Mouse (Mus musculus): ENCODE results near the gene Aldh4a1.

Gene Aldh4a1

DNA sequence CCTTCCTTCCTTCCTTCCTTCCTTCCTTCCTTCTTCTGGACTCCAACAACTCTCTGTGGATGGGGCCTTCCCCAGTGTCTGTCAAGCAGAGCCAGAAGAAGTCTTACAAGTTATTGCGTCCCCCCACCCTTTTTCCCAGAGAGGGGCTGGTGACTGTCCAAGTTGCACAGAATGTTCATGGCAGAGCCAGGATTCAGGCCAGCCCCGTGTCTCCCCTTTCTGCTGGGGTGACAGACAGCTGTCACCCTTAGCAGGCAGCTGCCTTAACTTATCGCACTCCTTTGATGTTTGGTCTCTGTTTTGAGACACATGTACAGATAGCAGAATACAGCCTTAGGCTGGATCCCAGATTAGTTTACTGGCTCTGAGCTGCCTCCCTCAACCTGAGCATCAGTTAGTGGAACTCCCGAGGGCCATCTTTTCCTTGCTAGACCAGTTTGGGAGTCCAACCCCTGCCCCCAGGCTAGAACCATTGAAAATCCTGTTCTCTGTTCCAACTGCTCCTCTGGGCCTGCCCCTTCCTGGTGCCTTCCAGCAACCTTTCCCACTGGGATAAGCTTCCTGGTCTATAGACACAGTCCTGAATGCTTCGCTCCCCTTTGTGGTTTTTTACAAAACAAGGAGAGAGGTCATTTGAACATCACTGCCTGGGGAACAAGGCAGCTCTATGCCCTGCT lies 33.2 kb upstream of the Aldh4a1 start:
- DNase-seq (ENCODE audit: low spot score in 2 of 2), result no peak

DNA sequence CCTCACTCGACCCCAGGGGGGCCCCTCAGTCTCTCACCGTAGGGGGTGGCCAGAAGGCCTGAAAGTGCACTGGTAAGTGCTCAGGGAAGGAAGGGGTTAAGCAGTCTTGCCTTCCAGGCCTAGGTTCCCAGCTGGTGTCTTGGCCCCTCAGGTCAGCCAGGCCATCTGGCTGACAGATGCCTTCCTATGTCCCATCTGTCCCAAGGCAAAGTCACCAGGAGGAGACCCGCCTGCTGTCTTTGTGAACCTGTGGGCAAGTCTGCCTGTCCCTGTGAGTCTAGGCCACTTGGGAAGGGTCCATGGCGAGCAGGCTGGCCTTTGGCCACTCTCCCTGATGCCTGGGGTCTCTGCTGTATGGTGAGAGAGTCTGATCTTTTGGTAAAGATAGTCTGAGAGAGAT lies 32.2 kb upstream of the Aldh4a1 start:
- no peak for DNase-seq (ENCODE audit: low spot score in 2 of 2)

DNA sequence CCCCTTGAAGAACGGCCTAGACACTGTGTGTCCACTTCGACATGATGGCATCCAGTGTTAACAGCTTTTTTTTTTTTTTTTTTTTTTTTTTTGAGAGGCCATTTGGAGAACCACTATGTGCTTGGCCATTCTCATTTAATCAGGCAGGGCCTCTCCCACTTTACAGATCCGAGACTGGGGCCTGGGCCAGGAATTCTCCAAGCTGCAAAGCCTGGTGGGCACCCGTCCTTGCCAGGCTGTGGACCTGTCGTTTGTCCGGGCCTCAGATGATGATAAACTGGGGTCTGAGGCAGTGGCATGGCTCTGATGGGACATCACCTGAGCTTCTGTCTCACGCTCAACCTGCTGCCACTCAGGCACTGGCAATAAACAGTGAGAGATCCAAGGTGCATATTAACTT lies 29.8 kb upstream of the Aldh4a1 start:
- DNase-seq (ENCODE audit: low spot score in 2 of 2), result no peak

DNA sequence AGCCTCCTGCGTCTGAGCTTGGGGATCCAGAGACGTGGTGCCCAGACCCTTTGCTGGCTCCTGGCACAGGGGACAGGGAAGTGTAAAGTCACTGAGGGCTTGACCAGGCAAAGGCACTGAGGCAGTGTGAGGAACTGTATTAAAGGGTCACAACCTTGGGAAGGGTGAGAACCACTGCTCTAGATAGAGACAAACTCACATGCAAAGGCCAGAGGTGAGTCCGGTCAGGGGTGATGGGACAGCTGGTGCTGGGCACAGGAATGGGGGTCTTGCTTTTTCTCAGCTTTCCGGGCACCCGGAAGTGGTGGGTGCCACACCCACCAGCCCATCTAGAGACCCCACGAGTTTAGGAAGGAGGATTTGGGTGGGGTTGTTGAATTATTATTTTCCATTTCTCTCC lies 29.3 kb upstream of the Aldh4a1 start:
- no peak for DNase-seq (ENCODE audit: low spot score in 2 of 2)

DNA sequence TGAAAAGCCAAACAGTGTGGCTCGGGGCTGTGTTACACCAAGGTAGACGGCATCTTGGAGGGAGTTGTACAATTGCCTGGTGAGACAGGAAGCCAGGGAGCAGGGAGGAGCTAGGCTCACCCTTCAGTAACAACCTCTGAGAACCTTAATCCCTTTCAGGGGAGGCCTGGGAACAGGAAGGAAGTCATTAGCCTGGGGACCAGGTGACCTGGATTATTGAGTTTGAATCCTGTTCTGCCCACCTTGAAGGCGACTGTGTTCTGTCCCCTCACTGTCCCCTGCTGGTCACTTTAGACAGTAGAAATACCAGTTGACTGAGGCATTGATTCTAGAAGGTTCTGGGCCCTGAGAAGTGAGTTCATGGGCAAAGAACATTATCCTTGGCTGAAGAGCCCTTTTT lies 28.6 kb upstream of the Aldh4a1 start:
- DNase-seq (ENCODE audit: low spot score in 2 of 2), result no peak

DNA sequence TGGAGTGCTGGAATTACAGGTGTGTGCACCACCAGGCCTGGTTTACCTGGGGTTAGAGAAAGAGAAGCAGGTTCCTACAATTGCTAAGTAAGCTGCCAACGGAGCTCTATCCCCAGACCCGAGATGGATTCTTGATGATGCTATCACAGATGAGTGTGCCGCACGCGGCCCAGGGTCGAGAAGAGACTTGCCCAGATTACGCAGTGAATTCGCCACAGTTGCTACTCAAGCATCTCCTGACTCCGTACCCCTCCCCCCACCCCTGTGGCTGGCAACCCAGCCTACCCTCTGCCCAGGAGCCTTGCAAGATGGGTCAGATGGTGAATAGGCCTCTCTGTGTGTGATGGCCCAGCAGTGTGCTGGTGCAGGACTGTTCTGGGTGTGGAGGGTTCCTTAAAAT lies 26.0 kb upstream of the Aldh4a1 start:
- no peak for DNase-seq (ENCODE audit: low spot score in 2 of 2)

DNA sequence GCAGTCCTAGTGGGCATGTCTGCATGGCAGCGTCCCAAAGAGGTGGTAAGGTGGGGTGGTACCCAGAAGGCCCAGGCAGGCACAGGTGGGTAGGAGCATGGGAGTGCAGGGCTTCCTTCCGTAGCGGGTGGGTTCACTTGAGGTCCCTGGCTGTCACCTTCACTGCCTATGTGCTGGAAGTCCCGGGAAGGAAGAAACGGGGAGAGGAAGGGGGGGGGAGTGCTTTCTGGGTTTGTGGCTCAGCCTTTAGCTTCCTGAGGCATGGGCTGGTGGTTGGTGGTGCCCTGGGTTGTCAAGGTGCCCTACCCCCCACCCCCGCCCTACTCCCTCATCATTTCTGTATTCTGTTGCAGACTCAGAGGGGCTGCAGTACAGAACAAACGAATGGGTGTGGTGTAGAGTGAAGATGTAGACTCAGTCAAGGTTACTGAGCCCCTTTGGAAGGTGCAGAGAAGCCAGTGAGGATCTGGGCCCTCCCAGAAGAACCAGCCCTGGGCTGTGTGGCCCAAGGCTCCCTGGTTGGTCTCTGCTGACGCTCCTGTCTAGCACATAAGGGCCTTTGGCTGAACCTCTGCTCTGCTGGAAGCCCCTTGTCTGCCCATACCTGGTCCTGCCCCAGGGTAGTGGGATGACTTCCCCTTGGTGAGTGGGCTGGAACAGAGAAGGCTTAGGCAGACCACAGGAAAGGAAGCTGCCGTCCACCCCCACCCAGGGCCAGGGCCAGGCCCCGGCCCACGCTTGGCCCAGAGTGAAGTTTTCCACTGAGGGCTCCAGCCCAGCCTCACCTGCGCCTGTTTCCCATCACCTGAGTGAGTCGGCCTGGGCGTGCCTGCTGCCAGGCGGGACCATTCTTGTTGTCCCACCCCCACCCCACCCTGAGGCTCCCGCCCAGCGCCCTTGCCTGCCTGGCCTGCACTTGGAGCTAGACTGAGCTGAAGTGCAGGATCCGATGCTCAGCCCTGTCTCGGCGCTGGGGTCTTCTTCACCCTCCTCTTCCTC lies 25.1 kb upstream of the Aldh4a1 start:
- no peak for DNase-seq (ENCODE audit: low spot score in 2 of 2)

DNA sequence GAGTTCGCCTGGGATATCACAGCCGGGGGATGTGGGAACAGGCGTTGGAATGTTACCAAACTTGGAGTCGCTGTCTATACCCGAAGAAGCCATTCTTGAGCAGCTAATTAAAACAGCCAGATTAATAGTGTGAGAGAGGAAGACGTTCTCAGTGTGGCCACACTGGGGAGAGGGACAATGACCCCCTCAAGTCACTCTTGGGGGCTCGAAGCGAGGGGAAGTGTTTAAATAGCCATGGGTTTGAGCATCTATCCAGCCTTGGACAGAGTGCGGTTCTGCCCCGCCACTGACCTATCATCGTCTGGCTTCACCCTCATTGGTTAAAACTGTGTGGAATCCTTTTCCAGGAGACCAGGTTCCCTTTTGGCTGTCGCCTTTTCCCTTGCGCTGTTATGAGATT lies 24.3 kb upstream of the Aldh4a1 start:
- DNase-seq (ENCODE audit: low spot score in 2 of 2), result no peak

DNA sequence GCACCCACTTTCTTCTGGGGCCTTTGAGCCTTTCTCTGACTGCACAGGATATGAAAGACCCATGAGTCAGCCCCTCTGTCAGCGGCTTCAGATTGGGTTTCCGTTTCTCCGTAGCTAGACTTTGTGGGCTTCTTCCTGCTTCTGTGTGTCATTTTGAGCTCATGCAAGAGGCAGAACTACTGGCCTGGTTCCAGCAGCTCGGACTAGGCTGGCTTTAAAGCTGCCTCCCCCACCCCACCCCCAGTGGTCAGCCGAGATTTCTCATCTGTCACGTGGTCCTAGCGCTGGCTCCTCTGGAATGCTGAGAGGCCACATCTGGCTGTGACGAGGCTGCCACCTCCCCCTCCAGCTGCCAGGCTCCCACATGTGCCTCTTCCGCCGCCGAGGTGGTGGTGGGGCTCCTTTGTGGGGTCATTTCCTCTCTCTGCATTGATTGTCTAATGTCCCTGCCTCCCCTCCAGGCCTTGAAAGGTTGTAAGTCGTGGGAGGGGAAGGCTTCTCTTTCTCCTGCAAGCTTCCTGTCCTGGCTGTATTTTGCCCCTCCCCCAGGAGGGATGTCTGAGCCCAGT lies 23.6 kb upstream of the Aldh4a1 start:
- DNase-seq (ENCODE audit: low spot score in 2 of 2), result peak; percentile 56 to 83

DNA sequence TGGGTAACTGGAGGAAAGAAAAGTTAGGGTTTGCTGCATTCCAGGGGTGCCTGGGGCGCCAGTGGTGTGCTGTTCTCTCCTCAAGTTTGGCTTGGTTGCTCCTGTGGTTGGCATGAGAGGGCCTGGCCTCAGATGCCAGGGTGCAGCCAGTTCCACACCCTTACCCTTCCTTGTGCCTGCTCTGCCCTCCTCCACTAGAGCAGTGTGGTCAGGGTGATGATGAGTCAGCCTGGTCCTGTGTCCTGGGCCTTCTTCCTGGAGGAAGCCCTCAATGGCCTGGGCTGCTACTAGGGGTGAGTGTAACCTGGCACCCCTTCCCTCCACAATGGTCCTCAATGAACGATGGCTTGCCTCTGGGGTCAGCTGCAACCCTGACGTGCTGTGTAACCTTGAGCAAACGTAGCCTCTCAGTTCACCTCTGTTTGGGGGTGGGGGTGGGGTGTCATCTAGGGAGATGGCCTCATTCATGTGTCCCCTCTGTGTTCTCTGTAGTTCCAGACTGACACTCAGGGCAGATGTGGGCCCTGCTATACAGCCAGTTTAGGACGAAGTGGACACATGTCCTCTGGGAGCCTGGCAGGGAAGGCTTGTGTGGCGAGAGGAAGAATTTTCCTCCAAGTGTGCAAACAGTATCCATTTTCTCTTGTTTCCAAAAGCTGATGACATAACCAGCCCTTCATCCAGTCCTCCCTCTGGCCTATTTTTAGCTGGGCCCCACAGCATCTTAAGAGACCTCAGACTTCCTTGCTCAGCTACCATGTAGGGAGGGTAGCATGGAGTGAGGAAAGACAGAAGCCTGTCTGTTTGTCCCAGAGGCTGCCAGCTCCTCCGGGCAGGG lies 20.9 kb upstream of the Aldh4a1 start:
- no peak for DNase-seq (ENCODE audit: low spot score in 2 of 2)

DNA sequence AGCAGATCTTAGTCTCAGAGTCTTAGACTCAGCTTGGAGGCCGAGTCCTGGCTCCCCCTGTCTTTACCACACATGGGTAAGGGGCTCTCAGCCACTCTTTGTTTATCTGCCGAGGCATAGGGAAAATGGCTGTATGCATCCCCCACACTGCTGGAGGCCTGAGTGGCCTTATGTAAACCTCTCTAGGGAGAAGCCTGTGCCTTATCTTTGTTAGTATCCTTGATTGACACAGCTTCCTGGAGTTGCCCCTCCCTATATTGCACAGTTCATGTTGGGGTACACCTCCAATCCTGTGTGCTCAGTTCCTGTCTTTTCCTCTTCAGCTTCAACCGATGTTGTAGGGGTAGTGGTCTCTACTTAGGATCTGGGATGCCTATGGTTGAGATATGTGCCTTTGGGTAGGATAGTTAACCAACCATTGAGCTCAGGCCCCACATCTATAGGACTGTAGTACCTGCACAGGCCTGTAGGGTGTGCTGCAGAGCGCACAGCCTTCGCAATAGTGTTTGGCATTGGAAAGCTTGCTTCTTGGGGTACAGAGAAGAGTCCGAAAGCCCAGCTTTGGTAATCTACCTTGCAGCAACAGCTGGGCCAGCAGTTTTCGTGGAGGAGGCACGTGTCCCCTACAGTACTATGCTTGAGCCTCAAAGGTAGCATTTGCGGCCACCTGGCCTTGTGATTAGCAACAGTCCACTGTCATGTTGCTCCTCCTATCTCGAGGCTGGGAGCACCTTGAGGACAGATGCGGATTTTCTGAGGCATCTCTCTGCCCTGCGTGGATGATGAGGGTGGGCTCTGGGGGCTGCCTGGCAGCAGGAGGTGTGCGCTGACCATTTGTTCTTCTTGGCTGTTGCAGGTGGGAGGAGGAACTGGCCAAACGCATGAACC lies 20.1 kb upstream of the Aldh4a1 start, which contains the start of gene Gm21969:
Gm21969 (plus strand) TSS at position 830 of the 888 bp plus-strand sequence.
- DNase-seq (ENCODE audit: low spot score in 2 of 2), result peak in 1 of 2 experiments; percentile 39

DNA sequence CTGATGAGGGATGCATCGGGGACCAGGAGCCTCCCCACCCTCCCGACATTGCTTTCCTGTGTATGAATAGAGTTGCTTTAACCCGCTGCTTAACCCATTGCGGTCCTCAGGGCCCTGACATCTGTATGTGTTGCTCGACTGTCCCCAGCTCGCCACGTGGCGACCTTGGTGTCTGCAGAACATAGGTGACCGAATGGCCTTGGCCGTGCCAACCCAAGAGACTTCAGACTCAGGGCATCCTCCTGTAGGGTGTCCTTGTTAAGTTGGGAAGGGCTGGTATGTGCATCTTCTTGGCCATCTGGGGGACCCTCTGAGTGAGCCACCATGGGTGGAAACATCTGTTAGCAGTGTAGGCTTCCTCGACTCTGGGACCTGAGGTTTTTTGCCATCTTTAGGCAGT lies 17.4 kb upstream of the Aldh4a1 start:
- DNase-seq (ENCODE audit: low spot score in 2 of 2), result no peak

DNA sequence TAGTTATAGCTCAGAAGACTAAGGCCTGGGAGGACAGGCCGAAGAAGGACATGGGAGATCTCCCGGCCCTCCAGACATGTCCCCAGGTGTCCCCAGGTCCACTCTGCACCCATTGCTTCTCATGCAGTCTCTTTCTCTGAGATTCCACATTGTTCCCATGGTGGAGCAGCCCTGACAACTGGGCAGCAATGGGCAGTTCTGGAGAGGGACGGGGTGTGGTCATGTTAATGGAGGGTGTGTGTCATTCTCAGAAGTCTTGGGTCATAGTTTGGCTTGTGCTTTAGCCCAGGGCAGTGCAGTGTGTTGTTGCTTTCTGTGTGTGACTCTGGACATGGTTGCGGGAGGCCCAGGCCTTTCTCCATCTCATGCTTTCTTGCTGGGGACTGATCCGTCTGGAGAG lies 15.9 kb upstream of the Aldh4a1 start:
- no peak for DNase-seq (ENCODE audit: low spot score in 2 of 2)

DNA sequence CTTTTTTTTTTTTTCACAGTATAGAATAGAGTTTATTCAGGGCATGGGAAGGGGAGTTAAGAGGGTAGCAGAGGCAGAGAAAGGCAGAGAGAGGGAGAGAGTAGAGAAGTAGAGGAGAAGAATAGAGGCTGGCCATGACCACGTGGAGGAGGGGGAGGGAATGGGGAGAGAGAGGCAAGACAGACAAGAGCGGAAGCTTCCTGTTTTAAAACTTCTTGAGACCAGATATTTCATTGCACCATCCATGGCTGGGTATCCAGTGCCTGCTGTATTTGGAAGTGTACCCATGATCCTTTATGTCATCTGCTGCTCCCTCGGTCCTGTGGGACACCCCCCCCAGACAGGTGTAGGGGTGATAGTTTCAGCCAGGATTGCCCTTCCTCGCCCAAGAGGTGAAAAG lies 13.7 kb upstream of the Aldh4a1 start:
- no peak for DNase-seq (ENCODE audit: low spot score in 2 of 2)

DNA sequence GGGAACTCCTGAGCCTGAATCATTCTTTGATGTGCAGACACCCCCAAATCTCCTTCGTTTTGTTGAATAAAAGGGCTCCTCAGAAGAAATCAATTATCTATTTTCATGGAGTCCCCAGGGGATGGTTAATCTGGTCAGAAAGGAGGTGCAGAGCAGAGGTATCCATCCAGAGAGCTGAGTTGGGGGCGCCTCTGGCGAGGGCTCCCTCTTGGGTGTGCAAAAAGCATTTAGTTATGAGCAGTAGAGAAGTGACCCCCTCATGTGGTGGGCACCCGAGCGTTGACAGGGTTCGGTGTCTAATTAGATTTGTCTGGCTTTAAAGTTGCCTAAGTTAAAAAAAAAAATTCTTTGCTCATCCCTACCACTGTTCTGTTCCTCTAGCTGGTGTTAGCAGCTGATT lies 11.7 kb upstream of the Aldh4a1 start:
- DNase-seq (ENCODE audit: low spot score in 2 of 2), result no peak

DNA sequence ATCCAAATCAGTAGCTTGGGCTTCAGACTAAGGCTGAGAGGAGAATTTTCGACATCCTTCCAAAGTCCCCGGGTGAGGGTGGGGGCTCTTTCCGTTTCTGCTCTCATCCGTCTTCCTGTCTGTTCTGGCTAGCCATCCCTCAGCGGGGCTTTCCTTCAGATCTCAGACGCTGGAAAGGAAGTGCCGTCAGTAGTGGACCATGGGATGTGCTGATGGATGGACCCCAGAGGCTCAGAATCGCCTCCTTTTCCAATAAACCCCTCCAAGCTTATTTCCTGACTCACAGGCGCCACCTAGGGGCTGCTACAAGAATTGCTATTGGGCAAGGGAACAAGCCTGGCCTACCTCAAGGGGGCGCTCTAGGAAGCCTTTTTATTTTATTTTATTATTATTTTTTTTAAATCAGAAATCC lies 11.1 kb upstream of the Aldh4a1 start:
- peak; percentile 69 to 79 for DNase-seq (ENCODE audit: low spot score in 2 of 2)

DNA sequence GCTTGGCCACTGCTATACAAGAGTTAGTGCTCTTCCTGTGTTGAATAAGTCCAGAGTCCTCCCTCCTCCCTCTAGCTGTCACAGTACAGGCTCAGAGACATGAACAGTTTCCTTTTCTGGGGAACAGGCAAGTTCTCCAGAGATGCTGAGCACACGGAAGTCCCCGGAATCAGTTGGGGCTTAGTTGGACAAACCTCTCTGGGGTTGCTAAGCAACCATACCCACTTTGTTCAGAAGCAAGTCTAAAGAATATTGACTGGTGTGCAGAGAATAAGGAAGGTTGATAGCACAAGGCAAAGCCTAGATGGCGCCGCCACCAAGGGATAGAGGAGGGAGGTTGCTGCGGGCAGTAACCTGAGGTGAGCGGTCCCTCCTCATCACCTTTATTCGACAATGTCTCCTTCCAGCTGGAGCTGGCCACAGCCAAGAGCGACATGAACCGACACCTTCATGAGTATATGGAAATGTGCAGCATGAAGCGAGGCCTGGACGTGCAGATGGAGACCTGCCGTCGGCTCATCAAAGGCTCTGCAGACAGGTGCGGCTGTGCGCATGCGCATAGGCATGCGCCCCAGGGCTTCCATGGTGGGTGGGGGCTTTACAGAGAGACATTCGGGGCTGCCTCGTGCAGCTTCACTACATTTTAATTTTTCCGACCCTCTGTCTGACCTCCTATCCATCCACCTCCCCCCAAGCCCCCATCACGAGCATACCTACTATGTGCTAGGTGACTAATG lies 8.0 kb upstream of the Aldh4a1 start:
- DNase-seq (ENCODE audit: low spot score in 2 of 2), result no peak

DNA sequence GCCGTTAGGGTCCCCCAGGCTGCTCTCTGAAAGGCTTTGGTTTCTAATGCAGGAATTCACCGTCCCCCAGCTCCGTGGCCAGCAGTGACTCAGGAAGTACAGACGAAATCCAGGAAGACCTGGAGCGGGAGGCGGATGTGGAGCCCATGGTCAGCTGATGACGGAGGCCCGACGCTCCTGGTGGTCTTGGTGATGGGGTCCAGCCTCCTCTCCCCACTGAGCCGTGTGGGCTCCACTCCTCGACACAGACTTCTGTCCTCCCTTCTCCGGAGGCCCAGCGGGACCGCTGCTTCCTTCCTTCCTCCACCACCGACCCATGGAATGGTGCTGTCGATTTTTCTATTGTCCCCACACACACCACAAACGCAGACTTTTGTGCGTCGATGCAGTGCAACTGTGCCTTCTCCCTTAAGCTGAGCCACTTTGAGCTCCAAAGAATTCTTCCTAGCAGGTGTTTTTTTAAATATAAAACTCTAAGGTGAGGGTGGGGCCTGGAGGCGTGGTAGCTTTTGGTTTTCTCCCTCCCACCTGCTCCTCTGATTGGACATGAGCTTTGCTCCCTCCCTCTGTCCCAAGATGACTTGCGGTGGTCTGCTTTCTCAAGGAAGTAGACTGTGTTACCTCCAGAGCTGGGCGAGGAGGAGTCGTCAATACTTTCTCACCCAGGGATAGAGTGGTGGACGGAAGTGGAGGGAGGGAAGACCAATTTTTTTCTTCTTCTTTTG lies 6.2 kb upstream of the Aldh4a1 start:
- peak; percentile 41 to 62 for DNase-seq (ENCODE audit: low spot score in 2 of 2)

DNA sequence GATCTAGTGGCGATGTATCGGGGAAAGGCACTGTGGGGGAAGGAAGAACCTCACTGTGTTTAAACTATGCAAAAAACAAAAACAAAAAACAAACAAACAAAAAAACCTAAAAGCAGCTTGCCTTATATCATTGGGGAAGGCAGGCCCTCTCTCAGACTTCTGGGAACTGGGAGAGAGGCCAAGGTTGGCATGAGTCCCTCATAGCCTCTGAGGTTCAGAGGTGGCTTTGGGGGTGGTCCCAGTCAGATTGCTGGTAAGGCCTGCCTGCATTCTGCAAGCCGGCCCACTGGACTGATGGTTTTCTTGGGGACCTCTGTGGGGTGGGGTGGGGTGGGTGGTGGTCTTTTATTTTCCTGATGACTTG lies 5.7 kb upstream of the Aldh4a1 start:
- no peak for DNase-seq (ENCODE audit: low spot score in 2 of 2)

Measured in urinary bladder, postnatal 36 days (tissue).